Mouse (Mus musculus): ENCODE data around the gene Cygb.
"Not testable (repeated sequence)": the region's sequence is repeated elsewhere in the genome, so short reads cannot be mapped to it uniquely, and the experiment has no call there.

Gene Cygb

GRCm38 (mm10) chr11:116674616-116675379, 20.7 kb upstream of the Cygb start:
- DNase-seq: no peak

GRCm38 (mm10) chr11:116673410-116673809, 19.3 kb upstream of the Cygb start:
- no peak for DNase-seq

DNA sequence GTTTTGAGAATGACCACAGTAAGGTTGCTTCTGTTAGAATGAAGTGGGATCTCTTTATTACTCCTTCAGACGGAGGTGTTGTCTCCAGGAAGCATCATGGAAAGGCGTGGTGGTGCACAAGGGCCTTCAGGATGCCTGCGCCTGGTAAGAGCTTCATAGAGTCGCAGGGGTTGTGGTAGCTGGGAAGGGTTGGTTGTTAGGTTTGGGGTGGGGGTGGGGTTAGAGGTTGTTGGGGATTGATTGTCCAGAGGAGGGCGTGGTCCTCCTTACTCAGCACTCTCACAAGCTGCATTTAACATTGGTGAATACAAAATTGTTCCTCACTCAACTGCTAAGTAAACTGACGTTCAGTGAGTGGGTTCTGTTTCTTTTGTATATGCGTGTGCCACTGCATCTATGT, 18.5 kb upstream of the Cygb start:
- DNase-seq: no peak

DNA sequence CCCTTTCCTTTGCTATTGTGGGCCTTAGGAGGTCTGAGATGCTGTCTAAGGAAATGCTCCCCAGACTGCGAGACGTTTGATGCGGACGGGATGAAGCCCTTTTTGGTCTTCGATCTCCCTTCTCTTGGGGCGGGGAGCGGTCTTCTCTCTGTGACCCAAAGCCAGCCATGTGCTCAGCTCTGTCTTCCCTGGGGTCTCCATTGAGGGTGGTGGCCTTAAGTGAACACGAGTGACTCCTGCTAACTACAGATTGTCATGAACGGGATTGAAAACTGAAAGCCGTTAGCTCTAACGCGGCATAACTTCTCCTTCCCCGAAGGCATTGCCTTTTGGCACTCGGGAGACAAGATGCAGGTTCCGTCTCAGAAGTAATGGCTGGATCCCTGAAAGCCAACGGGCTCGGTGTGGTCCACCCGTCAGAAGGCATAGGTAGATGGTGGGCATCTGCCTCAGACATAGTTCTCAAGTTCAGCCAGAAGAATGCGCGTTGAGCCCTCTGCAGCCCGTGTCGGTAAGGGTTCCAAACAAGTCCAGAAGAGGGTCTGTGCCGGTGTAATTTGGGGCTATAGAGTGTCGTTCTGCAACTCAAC, 17.8 kb upstream of the Cygb start:
- DNase-seq: no peak

GRCm38 (mm10) chr11:116671112-116671844, 17.2 kb upstream of the Cygb start:
- DNase-seq: peak; percentile 97

DNA sequence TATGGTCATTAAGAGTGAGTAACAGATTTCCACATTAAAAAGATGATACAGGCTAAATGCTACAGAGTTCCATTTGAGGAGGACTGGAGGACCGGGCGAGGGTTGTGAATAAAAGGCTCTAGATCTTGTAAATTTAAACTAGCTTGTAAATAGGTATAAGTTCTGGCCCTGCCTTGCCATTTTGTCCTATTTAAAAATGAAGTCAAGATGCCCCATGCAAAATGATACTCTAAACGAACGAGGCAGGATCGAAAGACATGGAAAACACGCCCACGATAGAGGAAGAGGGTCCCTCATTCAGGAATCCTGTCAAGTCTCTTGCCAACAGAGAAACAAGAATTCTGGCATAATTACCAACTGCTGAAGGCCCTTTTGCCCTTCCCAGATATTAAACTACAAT, 16.3 kb upstream of the Cygb start:
- DNase-seq: no peak

- no peak for DNase-seq
Observed at GRCm38 (mm10) chr11:116669787-116670365, 15.8 kb upstream of the Cygb start.

DNA sequence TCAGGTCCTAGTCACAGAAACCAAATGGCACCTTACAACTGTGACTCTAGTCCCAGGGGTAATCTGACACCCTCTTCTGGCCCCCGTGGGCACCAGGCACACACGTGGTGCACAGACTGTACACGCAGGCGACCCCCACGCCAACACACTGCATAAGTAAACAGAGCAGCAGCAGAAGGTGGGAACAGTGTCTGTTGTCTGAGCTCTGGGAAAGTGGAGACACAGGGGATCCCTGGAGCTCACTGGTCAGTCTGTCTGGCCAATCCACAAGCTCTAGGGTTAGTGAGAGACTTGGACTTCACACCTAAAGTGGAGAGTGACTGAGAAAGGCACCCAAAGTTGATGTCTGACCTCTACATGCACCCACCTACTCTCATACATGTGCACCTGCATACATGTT, 15.2 kb upstream of the Cygb start:
- no peak for DNase-seq

DNA sequence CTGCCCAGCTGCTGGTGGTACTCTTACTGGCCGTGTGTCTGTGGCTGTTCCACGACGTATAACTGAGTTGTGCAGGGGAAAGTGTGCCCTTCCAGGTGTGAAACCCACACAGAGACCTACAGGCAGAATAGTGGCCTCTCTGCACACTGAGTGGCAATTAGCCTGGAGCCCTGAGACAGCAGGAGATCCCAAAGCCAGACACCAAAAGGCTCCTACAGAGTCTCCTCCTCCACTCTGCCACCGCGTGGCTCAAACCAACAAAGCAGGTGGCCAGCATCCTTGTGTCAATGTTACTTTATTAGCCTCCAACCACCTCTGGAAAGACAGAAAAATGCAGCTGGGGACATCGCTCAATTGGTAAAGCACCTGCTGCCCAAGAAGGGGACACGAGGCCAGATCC, 14.7 kb upstream of the Cygb start:
- DNase-seq: no peak

- no peak for DNase-seq
Observed at GRCm38 (mm10) chr11:116668381-116668825, 14.3 kb upstream of the Cygb start.

DNA sequence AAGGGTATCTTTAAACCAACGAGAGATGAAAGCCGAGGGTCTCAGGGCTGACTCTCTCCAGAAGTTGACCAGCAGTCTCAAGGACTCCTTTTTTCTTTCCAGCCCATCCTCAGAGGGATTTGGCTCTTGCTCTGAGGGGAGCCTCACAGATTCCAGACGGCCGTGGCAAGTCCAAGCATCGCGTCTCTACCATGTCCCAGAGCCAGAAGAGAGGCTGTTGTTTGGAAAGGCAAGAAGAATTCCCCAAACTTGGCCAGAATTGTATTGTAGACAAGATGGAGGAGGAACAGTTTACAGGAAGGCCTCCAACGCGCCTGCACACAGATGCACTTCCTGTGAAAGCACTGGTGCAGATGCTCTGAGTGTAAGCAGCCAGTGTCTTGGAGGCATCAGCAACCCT, 13.8 kb upstream of the Cygb start:
- no peak for DNase-seq

DNA sequence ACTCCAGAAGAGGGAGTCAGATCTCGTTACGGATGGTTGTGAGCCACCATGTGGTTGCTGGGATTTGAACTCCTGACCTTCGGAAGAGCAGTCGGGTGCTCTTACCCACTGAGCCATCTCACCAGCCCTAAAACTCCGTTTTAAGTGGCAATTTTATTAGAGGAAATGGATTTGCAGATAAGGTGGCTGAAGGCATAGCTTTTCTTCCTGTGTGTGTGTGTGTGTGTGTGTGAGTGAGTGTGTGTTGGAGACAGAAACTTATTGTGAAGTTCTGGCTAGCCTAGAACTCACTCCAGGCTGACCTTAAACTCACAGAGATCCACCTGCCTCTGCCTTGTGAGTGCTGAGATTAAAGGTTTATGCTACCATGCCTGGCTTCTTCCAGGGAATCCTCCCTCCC, 12.9 kb upstream of the Cygb start:
- DNase-seq: not testable (repeated sequence)

- no peak for DNase-seq
Observed at GRCm38 (mm10) chr11:116666566-116666965, 12.5 kb upstream of the Cygb start.

DNA sequence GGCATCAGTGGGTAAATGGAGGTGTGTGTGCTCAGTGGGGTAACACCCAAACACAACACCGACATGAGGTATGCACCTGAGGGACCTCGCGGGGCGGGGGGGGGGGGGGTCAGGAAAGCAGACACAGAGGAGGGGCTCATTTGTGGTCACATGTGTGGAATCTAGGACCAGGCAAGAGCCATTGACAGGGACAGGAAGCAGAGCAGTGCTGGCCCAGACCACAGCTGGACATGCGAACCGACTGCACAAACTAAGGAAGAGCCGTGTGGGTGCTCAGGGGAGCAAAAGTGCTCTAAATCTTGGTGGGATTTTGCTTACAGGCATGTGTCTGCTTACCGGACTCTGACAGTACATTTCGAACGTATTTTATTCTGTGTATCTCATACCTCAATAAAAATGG, 11.2 kb upstream of the Cygb start:
- DNase-seq: no peak

DNA sequence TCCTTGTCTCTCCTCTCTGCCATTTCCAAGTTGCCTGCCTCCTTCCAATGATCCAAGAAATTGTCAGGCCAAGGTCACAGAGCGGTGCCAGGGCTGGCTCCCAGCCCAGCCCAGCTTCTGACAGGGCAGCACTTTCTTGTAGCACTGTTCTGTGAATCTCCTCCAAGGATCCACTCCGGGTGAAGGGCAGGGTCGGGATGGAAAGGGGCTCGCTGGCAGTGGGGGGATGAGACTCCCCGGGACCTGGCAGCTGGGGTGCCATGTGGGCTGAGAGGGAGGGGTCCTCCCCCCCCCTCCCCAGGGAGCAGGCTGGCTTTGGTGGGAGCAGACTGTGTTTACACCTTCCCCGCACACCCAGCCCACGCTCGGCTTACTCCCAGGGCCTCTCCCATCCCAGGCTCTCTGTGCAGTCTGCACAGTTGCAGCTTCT, 7.8 kb upstream of the Cygb start:
- peak; percentile 67 for DNase-seq

GRCm38 (mm10) chr11:116661291-116661947, 7.3 kb upstream of the Cygb start:
- no peak for DNase-seq

- DNase-seq: no peak
Observed at GRCm38 (mm10) chr11:116660181-116660580, 6.1 kb upstream of the Cygb start.

GRCm38 (mm10) chr11:116659027-116659621, 5.0 kb upstream of the Cygb start:
- no peak for DNase-seq

DNA sequence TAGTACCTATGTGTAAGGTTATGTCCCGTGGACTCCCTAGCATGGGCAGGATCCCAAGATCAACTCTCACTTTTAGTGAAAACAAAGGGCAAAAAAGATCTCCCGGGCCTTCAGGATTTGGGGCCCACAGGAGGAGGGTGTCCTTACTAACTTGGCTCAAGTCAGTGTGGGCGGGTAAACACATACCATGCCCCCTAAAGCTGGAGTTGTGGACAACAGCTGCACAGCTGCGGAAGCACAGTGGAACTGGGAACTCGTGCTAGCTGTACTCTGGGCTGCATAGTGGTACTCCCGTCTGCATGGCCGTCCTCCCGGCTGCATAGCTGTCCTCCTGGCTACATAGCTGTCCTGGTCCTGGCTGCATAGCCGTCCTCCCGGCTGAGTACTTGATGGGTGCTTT, 4.1 kb upstream of the Cygb start:
- no peak for DNase-seq

- DNase-seq: peak; percentile 94
Observed at GRCm38 (mm10) chr11:116657311-116658223, 3.5 kb upstream of the Cygb start.
